Mouse (Mus musculus) cerebellum, adult 8-10 months (tissue): ENCODE measurements around the gene Ip6k1.

ENCODE experiments used
- DNase-seq: peaks from one replicate; pipeline ENCODE4 v3.0.0; 2022

The Ip6k1 gene

GRCm38 (mm10) chr9:108035331-108036156 is 33.2 kb downstream of the Ip6k1 start:
- no peak for DNase-seq

- DNase-seq = no peak
Observed at GRCm38 (mm10) chr9:108044751-108045492, 42.6 kb downstream of the Ip6k1 start.

GRCm38 (mm10) chr9:108046582-108046981 is 44.3 kb downstream of the Ip6k1 start:
- DNase-seq = no peak

GRCm38 (mm10) chr9:108047601-108048565 is 45.6 kb downstream of the Ip6k1 start:
- DNase-seq = no peak

- peak; percentile 43 for DNase-seq
Observed at GRCm38 (mm10) chr9:108048566-108048955, 46.3 kb downstream of the Ip6k1 start.

- peak; percentile 92 for DNase-seq
Observed at GRCm38 (mm10) chr9:108049016-108049455, 46.7 kb downstream of the Ip6k1 start, which contains the start of gene Gmppb. Gene Gmppb (plus strand): TSS chr9:108049242.

- peak; percentile 34 for DNase-seq
Observed at GRCm38 (mm10) chr9:108049561-108050251, 47.4 kb downstream of the Ip6k1 start.

GRCm38 (mm10) chr9:108051184-108051930 is 49.1 kb downstream of the Ip6k1 start:
- DNase-seq = peak; percentile 32

GRCm38 (mm10) chr9:108051931-108052220 is 49.6 kb downstream of the Ip6k1 start:
- DNase-seq = peak; percentile 24

- no peak for DNase-seq
Observed at GRCm38 (mm10) chr9:108052411-108052810, 50.1 kb downstream of the Ip6k1 start.

- DNase-seq = peak; percentile 95
Observed at GRCm38 (mm10) chr9:108052885-108053664, 50.8 kb downstream of the Ip6k1 start, which contains the start of gene Amigo3. Gene Amigo3 (plus strand): TSS chr9:108053159.

GRCm38 (mm10) chr9:108053665-108054225 is 51.4 kb downstream of the Ip6k1 start:
- DNase-seq = peak; percentile 34

GRCm38 (mm10) chr9:108054331-108055040 is 52.2 kb downstream of the Ip6k1 start:
- DNase-seq = peak; percentile 23

- no peak for DNase-seq
Observed at GRCm38 (mm10) chr9:108055061-108055460, 52.8 kb downstream of the Ip6k1 start.

- no peak for DNase-seq
Observed at GRCm38 (mm10) chr9:108055661-108056237, 53.4 kb downstream of the Ip6k1 start.

- no peak for DNase-seq
Observed at GRCm38 (mm10) chr9:108056361-108057261, 54.3 kb downstream of the Ip6k1 start.

- DNase-seq = no peak
Observed at GRCm38 (mm10) chr9:108057262-108057562, 54.9 kb downstream of the Ip6k1 start.

GRCm38 (mm10) chr9:108058291-108058690 is 56.0 kb downstream of the Ip6k1 start:
- no peak for DNase-seq
